ENCODE assay signal across 26 mouse cellular contexts in genomic region chr9:111481011-111481410, GRCm38 (mm10). TPM values are rescaled to one million over a fixed set of nuclear protein-coding genes. Genes with fewer than 3 reads are reported as not detected.
"Had no signal": no experiment of that assay in that cellular context is flagged by ENCODE, and none has a peak within 500 bp of the region (broad histone marks: within the 10 kb centered on the region; RNA-seq: fewer than 3 reads in every experiment).

No protein-coding gene starts in this region.

- H3K36me3 ChIP-seq: heart, embryonic 10.5 days; hindbrain, embryonic 10.5 days; hindbrain, embryonic 12.5 days; intestine, embryonic 15.5 days; limb, embryonic 10.5 days; limb, embryonic 12.5 days; liver, embryonic 13.5 days; liver, embryonic 15.5 days had no signal

- DNase-seq: gastrocnemius, adult 2 months; gastrocnemius, postnatal 10 days; gastrocnemius, postnatal 25 days; heart, postnatal 10 days; heart, postnatal 4 days; kidney, adult 18-20 months; kidney, adult 8-10 months; kidney, postnatal 10 days; kidney, postnatal 25 days; kidney, postnatal 4 days; liver; liver, embryonic 13.5 days had no signal

- ATAC-seq: hindbrain, embryonic 16.5 days; inflammation-experienced regulatory T-cells, adult 6 months; intestine, embryonic 15.5 days; intestine, postnatal 0 days had no signal

- H3K9me3 ChIP-seq: heart, embryonic 10.5 days; hindbrain, embryonic 10.5 days; hindbrain, embryonic 12.5 days; intestine, embryonic 15.5 days; limb, embryonic 10.5 days; limb, embryonic 12.5 days; liver, embryonic 13.5 days; liver, embryonic 15.5 days had no signal

- H3K27me3 ChIP-seq: heart, embryonic 12.5 days; hindbrain, embryonic 12.5 days; intestine, embryonic 15.5 days; limb, embryonic 12.5 days; liver, embryonic 13.5 days; liver, embryonic 15.5 days had no signal

- H3K27ac ChIP-seq: gastrocnemius, adult 2 months; heart, embryonic 10.5 days; hindbrain, embryonic 10.5 days; hindbrain, embryonic 12.5 days; hindbrain, embryonic 14.5 days; intestine, embryonic 15.5 days; left cerebral cortex, adult 2 months; limb, embryonic 10.5 days; limb, embryonic 12.5 days; liver, embryonic 13.5 days; liver, embryonic 15.5 days had no signal

- H3K4me2 ChIP-seq: heart, embryonic 12.5 days; hindbrain, embryonic 12.5 days; hindbrain, embryonic 14.5 days; intestine, embryonic 15.5 days; limb, embryonic 12.5 days; liver, embryonic 11.5 days; liver, embryonic 13.5 days; liver, embryonic 15.5 days had no signal

- H3K9ac ChIP-seq: heart, embryonic 12.5 days; hindbrain, embryonic 12.5 days; hindbrain, embryonic 14.5 days; intestine, embryonic 15.5 days; limb, embryonic 12.5 days; liver, embryonic 13.5 days; liver, embryonic 15.5 days had no signal

- H3K4me3 ChIP-seq: gastrocnemius, adult 2 months; heart, embryonic 10.5 days; heart, embryonic 12.5 days; hindbrain, embryonic 10.5 days; hindbrain, embryonic 12.5 days; intestine, embryonic 15.5 days; left cerebral cortex, adult 2 months; limb, embryonic 10.5 days; limb, embryonic 12.5 days; liver, embryonic 13.5 days; liver, embryonic 15.5 days had no signal

- H3K4me1 ChIP-seq: hindbrain, embryonic 10.5 days; hindbrain, embryonic 12.5 days; intestine, embryonic 15.5 days; liver, embryonic 13.5 days; liver, embryonic 15.5 days had no signal

RNA-seq across cellular contexts. Expression of gene Dclk3, which starts 42.1 kb away (rescaled TPM):
- polyA plus RNA-seq: inflammation-experienced regulatory T-cells, adult 6 months; liver, embryonic 13.5 days; liver, embryonic 15.5 days had no signal
